Mouse (Mus musculus): ENCODE measurements around the gene Dennd4b.

- TF ChIP-seq CTCF (IDR thresholded peaks at IDR 0.05; ENCODE audit: low read depth, low read length), result no peak
- no peak for TF ChIP-seq TAL1 (conservative IDR thresholded peaks at IDR 0.05; ENCODE audit: low read depth, low read length)
- no peak for TF ChIP-seq GATA2 (IDR thresholded peaks at IDR 0.05; ENCODE audit: borderline replicate concordance, low read depth, low read length)
- TF ChIP-seq POLR2AphosphoS5 (IDR thresholded peaks at IDR 0.05; ENCODE audit: insufficient replicate concordance, low read depth, low read length), result no peak
Measured at GRCm38 (mm10) chr3:90215825-90216380, 49.1 kb upstream of the Dennd4b start.

Measured in G1E (cell line).